Mouse (Mus musculus) adrenal gland, postnatal 36 days (tissue): ENCODE results near the gene Nudt17. TPM values are rescaled to one million over a fixed set of nuclear protein-coding genes. Genes with fewer than 3 reads are reported as not detected.
"Not testable (repeated sequence)": the region's sequence is repeated elsewhere in the genome, so short reads cannot be mapped to it uniquely, and the experiment has no call there.

Source experiments
- DNase-seq, 2 experiments: peaks; one replicate each; pipeline ENCODE4 v3.0.0; 2021; ENCODE audit warnings: mixed read lengths in 1 of 2
- total RNA-seq, 2 experiments: library from RNA; stranded (reverse); gene quantifications; 2 replicates each; pipeline ENCODE4 v1.2.3; 2021

The Nudt17 gene
- total RNA-seq, 2 experiments from 2014 or later = 0.49 to 0.66 TPM

GRCm38 (mm10) chr3:96704778-96705177, 3.6 kb downstream of the Nudt17 start:
- DNase-seq = peak; percentile 37 to 47

- no peak for DNase-seq
Observed at GRCm38 (mm10) chr3:96701003-96701402, 7.4 kb downstream of the Nudt17 start.

- DNase-seq = peak in 1 of 2 experiments; percentile 54
Observed at GRCm38 (mm10) chr3:96700376-96700775, 8.0 kb downstream of the Nudt17 start.

GRCm38 (mm10) chr3:96698993-96699690, 9.2 kb downstream of the Nudt17 start:
- DNase-seq = no peak

GRCm38 (mm10) chr3:96696766-96697732, 11.3 kb downstream of the Nudt17 start:
- DNase-seq = peak; percentile 95 to 98

GRCm38 (mm10) chr3:96696198-96696765, 12.1 kb downstream of the Nudt17 start, which contains the start of gene Pias3:
TSS of gene Pias3 (plus strand) at chr3:96696384.
- DNase-seq = peak; percentile 92 to 95

GRCm38 (mm10) chr3:96693579-96693978, 14.8 kb downstream of the Nudt17 start:
- no peak for DNase-seq

- DNase-seq = peak in 1 of 2 experiments; percentile 29
Observed at GRCm38 (mm10) chr3:96692506-96692905, 15.9 kb downstream of the Nudt17 start.

- no peak for DNase-seq
Observed at GRCm38 (mm10) chr3:96690298-96690697, 18.1 kb downstream of the Nudt17 start.

- DNase-seq = no peak
Observed at GRCm38 (mm10) chr3:96688854-96689253, 19.5 kb downstream of the Nudt17 start.

GRCm38 (mm10) chr3:96686057-96686456, 22.3 kb downstream of the Nudt17 start:
- not testable (repeated sequence) for DNase-seq

GRCm38 (mm10) chr3:96684822-96685156, 23.6 kb downstream of the Nudt17 start:
- DNase-seq = peak; percentile 21 to 25

GRCm38 (mm10) chr3:96684151-96684821, 24.1 kb downstream of the Nudt17 start:
- peak; percentile 48 to 75 for DNase-seq

GRCm38 (mm10) chr3:96683496-96683895, 24.9 kb downstream of the Nudt17 start:
- no peak for DNase-seq

- DNase-seq = no peak
Observed at GRCm38 (mm10) chr3:96680269-96680956, 27.9 kb downstream of the Nudt17 start.

GRCm38 (mm10) chr3:96679159-96679674, 29.1 kb downstream of the Nudt17 start:
- DNase-seq = peak; percentile 74 to 79

GRCm38 (mm10) chr3:96678456-96678855, 29.9 kb downstream of the Nudt17 start:
- no peak for DNase-seq

GRCm38 (mm10) chr3:96675690-96676089, 32.7 kb downstream of the Nudt17 start:
- DNase-seq = no peak

GRCm38 (mm10) chr3:96675171-96675570, 33.2 kb downstream of the Nudt17 start:
- no peak for DNase-seq

- DNase-seq = no peak
Observed at GRCm38 (mm10) chr3:96674442-96674841, 33.9 kb downstream of the Nudt17 start.

GRCm38 (mm10) chr3:96673514-96673913, 34.8 kb downstream of the Nudt17 start:
- DNase-seq = no peak
